Mouse (Mus musculus): ENCODE results near the gene Sorcs1.

Gene Sorcs1

DNA sequence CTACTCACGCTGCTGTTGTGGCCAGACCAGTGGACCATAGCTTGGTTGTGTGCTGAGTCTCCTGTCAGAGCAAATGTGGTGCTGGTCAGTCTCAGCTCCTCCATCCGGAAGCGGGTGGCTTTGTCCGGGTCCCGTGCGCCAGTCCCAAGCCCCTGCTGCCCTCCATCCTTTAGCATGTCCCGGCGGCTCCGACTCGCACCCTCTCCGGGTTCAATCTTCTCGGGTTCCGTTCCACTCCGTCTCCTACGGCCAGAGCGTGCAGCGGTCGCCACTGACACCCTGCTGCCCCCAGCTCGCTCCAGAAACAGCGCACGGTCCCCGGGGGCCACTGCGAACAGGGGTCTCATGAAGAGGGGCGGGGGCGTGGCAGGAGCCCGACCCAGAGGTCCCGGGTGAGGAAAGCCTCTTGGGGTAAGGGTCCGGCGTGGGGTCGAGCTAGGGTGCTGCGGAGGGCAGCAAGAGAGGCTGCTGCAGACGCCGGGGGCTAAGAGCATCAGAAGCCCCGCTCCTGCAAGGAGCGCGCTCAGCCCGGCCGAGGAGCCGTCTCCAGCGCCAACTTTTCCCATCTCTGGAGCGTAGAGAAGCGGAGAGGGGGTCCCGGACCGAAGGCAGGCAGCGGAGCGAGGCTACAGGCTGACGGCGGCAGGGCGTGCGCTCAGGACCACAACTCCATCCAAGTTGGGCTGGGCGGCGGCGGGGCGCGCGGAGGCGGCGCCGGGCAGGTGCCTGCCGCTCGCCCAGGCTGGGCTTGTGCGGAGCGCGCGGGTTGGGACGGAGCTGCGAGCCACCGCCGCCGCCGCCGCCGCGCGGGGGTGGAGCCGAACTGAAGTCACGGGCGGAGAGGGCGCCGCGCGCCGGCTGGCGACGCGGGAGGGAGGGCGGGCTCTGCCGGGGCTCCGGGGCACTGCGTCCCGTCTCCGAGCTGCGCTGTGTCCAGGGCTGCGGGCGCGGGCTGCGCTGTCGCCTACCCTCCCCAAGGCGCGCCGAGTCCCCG lies at the start of gene Sorcs1:
Gene Sorcs1, minus strand, starts transcription at position 744 of the 994 bp plus-strand sequence.
- no peak for TF ChIP-seq GATA4 (IDR thresholded peaks at IDR 0.05; ENCODE audit: insufficient replicate concordance, low read length)

DNA sequence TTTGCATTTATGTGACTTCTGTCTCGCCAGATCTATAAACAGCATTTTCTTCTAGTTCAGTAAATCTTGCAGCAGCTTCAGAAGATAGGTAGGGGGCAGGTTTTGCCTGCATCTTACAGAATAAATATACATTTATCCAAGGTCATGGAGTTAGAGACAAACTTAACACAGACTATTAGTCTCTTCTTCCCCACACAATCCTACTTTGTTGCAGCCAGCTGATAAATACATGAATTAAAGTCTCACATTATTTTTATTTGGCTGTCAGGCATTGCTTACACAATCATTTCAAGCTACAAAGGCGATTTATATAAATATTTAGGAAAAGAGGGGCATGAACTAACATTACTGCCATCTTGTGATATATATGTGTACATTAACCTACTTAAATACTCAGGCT lies 4.8 kb upstream of the Sorcs1 start:
- TF ChIP-seq GATA4 (IDR thresholded peaks at IDR 0.05; ENCODE audit: insufficient replicate concordance, low read length) = no peak

DNA sequence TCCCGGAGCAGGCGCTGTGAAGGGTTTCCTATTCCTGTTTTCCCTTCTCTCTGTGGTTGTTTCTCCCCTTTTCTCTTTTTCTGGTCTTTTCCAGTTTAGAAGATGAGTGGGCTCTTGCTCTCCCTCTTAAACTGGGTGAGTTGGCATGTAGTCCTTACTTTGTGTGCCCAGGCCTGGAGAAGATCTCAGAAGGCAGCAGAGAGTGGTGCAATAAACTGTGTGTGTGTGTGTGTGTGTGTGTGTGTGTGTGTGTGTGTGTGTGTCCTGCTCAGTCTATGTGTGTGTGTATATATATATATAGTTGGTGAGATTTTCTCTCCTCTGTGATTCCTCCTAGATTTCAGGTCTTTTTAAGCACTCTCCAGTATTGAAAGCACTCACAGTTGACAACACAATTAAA lies 500 bp upstream of the Sorcs1 start:
- no peak for TF ChIP-seq GATA4 (IDR thresholded peaks at IDR 0.05; ENCODE audit: insufficient replicate concordance, low read length)

DNA sequence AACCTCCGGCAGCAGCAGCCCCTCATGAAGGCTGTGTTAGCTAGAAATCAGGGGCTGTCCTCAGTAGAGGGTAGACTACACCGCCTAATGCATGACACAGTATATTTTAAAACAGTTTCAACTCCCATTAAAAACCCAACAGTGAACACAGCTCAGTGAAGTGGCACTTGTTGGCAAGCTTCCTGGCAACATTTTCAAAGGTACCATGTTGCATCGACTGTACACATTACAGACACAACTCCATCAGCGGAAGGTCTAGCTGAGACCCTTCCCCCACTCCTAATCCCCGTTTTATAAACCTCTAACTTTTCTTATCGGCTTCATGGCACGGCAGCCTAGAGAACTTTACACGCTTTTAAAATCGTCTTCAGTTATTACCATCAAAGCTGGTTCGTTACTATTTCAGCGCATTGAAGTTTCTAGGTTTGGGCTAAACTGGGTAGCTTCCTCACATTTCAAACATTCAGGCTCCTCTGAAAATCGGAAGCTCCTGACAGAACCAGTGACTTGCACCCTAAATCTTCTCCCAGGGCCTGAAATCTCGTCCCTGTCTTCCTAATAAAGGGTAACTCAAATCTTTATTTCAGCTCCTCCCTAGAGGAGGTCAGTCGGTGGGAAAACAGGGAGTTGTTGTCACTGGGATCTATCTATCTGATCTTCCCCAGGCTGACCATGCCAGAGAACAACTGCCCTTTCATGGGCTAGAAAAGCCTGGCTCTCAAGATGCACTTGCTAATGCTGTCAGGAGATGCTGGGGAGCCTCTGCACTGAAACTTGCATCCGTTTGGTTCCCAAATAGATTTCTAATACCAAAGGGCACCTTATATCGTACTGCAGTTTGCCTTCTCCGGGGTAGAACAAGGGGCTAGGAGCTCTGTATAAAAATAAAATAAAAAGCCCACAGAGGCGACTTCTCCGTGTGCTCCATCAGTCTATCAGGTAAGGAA lies 1.6 kb downstream of the Sorcs1 start:
- TF ChIP-seq GATA4 (IDR thresholded peaks at IDR 0.05; ENCODE audit: insufficient replicate concordance, low read length) = no peak

DNA sequence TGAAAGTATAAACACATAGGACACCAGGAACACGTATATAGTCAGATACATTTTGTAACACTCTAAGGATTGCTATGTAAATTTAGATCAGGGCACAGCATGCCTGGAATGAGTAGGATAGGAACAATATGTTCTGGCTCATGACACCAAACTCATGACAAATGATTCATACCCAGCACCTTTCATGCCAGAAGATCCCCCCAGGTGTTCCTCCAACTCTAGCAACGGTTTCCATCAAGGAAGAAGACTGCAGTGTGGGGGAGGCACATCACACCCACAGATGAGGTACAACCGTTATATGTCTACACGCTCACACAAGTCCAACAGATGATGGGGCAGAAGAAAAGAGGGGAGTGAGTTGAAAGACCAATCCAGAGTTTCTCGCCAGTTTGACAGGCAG lies 3.5 kb downstream of the Sorcs1 start:
- TF ChIP-seq GATA4 (IDR thresholded peaks at IDR 0.05; ENCODE audit: insufficient replicate concordance, low read length) = no peak

DNA sequence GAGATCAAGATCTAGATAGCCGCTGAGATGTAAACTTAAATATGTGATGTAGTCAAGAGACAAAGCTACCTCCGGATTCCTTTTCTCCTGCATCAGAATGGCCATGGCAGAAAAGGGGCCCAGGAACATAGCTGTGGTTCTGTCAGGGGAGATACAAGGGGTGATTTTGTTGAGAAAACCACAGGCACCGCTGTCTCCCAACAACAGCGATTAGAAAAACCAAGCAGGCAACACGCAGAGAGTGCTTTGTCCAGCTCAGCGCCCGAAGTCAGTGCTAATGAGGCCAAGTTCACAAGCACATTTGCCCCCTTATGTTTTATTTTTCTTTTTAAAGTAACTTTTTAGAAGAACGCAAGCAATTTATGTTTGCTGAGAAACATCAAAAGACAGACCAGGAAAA lies 10.9 kb downstream of the Sorcs1 start:
- no peak for TF ChIP-seq GATA4 (IDR thresholded peaks at IDR 0.05; ENCODE audit: insufficient replicate concordance, low read length)

DNA sequence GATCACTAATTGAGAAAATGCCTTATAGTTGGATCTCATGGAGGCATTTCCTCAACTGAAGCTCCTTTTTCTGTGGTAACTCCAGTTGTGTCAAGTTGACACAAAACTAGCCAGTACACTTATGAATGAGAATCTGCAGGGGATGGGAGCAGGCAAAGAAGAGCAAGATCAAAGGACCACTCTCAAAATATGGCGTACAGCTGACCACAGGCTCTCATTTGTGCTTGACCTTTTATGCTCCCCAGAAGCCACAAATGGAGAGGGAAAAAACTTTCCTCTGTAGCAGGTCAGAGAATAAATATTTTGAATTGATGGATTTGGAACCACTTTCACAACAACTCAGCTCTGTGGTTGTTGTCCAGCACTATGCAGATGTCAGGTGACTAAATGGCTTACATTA lies 14.1 kb downstream of the Sorcs1 start:
- no peak for TF ChIP-seq GATA4 (IDR thresholded peaks at IDR 0.05; ENCODE audit: insufficient replicate concordance, low read length)

DNA sequence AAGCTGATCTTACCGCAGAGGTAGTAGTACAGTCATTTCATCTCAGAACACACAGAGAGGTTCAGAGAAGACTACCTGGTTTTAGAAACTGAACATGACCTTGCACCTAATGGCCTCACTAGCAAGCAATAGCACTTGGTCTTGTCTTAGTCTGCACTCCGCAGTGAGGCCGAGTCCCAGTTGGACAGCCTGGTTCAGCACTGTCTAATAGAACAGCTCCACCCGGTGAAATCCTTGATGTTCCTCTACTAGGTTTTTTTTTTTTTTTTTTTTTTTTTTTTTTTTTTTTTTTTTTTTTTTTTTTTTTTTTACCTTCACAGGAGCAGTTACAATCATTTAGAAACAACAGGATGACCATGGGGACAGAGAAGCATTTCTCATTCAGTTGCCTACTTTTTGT lies 19.3 kb downstream of the Sorcs1 start:
- TF ChIP-seq GATA4 (IDR thresholded peaks at IDR 0.05; ENCODE audit: insufficient replicate concordance, low read length) = no peak

DNA sequence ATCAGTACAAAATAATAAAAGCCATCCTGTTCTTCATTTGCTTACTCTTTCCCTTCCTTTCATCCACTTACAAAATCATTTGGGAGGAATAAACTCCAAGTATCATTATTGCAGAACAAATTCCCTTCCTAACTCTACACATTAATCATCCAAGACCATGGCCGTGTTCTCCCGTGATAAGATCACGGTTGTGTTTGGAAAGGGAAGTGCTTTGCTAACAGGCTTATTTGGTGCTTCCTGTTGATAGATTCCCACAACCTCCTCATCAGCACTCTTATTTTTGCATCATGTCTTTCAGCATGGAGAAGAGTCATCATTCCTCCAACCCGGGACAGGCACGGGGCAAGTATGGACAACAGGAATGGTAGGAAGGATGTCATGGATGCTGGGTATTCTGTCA lies 25.7 kb downstream of the Sorcs1 start:
- no peak for TF ChIP-seq GATA4 (IDR thresholded peaks at IDR 0.05; ENCODE audit: insufficient replicate concordance, low read length)

DNA sequence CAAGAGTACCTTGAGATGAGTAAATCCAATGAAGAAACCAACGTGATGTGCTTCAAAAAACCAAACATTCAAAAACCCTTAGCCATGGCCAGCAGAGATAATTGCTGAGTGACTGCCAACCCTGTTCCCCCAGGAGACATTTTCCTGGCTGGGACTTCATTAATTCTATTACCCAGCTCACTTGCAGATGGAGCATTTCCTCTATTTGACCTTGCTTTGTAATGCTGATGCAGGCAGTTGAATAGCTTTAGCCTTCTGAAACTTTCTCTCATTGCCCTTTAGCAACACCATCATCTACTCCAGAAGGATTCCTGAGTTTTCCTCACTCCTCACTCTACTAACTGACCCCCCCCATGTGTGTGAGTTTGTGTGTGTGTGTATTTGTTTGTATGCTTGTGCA lies 34.6 kb downstream of the Sorcs1 start:
- TF ChIP-seq GATA4 (IDR thresholded peaks at IDR 0.05; ENCODE audit: insufficient replicate concordance, low read length) = no peak

DNA sequence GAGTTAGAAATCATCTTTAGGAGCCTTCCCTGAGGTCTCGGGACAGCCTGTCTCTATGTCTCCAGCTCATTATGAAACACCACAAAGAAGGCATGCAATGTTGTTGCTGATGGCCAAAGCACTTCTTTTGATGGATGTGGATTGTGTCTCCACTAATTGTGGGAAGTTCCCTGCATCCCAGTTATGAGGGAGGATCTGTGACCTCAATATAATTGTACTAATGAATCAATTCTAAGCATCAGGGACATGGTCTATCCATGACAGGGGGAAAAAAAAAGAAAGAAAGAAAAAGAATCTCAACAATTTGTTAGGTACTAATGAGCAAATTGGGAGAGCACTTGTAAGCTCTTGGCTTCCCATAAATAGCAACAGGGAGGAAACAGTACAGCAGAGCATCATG lies 36.3 kb downstream of the Sorcs1 start:
- TF ChIP-seq GATA4 (IDR thresholded peaks at IDR 0.05; ENCODE audit: insufficient replicate concordance, low read length) = no peak

DNA sequence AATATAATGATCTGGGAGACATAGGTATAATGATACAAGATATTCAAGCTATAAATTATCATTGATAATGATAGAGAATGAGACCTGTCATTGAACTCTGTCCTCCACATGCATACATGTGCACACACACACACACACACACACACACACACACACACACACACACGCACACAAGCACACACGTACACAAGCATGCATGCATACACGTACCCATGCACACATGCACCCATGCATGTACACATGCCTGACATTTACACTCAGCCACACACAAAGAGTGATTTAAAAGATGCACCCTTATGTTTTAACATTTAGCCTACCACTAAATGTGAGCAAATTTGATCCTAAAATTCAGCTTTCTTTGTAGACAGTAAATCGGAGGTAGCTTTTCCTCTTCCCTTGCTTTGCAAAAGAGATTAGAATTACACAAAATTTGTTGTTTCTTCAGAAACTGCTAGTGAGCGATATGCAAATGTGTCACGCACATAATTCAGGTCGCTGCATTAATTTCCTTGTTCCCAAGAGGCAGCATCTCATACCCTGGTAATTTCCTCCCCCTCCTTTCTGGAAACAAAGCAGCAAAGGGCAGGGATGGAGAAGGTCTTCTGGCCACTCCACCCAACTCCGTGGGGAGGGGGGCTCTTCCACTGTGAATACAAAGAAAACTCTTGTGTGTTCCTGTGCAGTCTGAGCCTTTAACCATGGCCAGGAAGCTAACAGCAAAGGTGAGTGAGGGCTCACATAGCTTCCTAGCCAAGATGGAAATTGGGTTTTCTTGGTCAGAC lies 38.0 kb downstream of the Sorcs1 start:
- TF ChIP-seq GATA4 (IDR thresholded peaks at IDR 0.05; ENCODE audit: insufficient replicate concordance, low read length) = no peak

DNA sequence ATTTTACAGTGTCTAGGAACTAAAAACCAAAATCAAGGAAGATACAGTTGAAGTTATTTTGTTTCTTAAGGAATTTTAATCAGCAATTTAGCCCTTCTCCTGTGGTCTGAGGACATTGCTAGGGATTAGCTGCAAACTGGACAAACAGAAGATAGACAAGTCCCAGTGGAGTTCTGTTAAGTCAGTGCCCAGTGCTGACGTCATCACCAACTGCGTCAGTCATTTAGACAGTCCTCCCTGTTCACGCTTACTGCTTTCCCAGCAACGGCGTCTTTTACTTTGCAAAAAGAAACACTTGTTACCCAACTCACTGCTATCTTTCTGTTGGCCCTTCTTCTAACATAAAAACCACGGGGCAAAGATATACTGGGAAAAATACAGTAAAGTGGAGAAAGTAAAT lies 40.3 kb downstream of the Sorcs1 start:
- no peak for TF ChIP-seq GATA4 (IDR thresholded peaks at IDR 0.05; ENCODE audit: insufficient replicate concordance, low read length)

DNA sequence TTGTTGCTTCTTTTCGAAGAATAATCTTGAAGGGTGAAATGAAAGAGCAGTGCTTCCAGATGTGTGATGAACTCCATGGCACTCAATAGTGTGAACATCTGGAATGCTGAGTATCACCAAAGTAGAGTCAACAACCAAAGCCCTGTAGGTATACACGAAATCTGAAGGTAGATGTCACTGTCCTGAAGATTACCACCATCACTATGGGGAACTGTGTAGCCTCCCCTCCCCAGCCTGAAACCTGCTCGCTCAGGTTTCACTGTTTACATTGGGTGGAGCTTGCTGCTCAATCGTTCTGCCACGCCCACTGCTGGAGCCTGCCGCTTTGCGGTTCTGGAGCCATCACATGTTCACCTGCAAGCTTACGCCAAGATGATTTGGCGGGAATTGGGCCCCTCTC lies 64.4 kb downstream of the Sorcs1 start:
- TF ChIP-seq GATA4 (IDR thresholded peaks at IDR 0.05; ENCODE audit: insufficient replicate concordance, low read length) = no peak

DNA sequence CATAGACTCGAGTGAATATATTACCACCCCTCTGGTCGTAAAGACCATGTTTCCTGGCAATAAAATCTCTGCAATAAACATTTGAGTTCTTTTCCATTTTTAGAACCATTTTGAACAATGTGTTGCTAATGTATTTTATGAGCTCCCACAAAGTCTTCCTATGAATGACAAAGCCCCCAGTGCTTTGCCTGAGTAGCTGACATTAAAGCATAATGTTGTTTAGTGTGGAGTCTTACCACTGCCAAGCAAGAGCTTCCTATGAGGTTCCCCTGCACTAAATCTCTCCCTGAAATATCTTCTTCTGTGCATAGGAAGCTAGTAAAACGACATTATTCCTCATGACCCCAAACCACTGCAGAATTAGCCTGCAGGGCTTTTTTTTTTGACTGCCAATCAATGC lies 66.8 kb downstream of the Sorcs1 start:
- no peak for TF ChIP-seq GATA4 (IDR thresholded peaks at IDR 0.05; ENCODE audit: insufficient replicate concordance, low read length)
